Mouse (Mus musculus): ENCODE results near the gene Tmem79. TPM values are rescaled to one million over a fixed set of nuclear protein-coding genes. Genes with fewer than 3 reads are reported as not detected.
"Not testable (repeated sequence)": the region's sequence is repeated elsewhere in the genome, so short reads cannot be mapped to it uniquely, and the experiment has no call there.

Tmem79 gene
- polyA plus RNA-seq (2015; fragmentation: Nextera tagmentation; extraction: Ambion mirVana): 6.4 and 6.8 TPM in 2 replicates

DNA sequence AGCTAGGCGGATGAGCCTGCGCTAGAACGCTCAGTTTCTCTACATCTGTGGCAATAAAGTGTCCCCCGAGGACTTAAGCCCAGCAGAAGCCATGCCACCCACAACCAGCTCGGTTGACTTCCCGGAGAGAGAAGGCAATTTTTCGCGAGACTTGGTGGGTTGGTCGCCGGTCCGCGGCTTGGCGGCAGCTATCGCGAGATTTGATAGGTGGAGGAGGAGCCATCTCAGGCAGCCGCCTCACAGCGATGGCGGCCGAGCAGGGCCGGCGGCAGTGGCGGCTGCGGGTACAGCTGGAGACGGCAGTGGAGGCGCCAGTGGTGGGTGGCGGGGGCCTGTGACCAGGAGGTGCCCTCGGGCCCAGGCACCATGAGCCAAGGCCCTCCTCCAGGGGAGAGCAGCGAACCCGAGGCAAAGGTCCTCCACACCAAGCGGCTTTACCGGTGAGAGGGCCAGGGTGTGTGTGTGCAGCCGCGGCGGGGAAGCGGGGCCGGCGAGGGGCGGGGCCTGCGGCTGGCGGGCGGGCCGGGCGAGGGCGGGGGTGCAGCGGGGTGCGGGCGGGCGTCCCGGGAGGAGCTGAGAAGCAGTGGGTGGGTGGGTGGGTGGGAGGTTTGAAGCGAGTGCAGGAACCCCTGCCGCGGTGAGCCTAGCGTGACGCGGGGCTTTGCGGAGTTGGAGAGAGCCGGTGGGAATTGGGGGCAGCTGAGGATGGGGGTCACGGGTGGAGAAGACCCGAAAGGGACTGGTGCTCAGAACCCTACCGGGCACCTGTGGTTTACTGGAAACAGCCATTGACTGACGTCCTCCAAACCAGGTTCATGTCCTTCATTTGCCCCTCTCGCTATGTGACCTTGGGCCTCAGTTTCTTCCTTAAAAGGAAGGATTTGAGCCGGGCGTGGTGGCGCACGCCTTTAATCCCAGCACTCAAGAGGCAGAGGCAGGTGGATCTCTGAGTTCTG is at the start of gene Tmem79, which contains the start of gene Smg5:
Gene Tmem79, minus strand, starts transcription at position 91 of the 956 bp plus-strand sequence.
Gene Smg5, plus strand, starts transcription at position 203 of the 956 bp plus-strand sequence.
- peaks cover 5% of the 10 kb centered on the region for H3K36me3 ChIP-seq
- H3K4me3 ChIP-seq: peak within 1 kb of the TSS; percentile 76
- peaks cover 23% of the 10 kb centered on the region for H3K4me1 ChIP-seq
- H3K9me3 ChIP-seq: no peaks in the 10 kb centered on the region
- 3% methylated on average over 48 of the region's 66 CpGs for WGBS
- peak; percentile 94 for ATAC-seq (ENCODE audit: low FRiP score, low read depth)
- peak within 1 kb of the TSS; percentile 90 for H3K27ac ChIP-seq
- peak within 1 kb of the TSS; percentile 89 for H3K9ac ChIP-seq
- H3K4me2 ChIP-seq (replicated peaks): peak within 1 kb of the TSS; percentile 79
- no peaks in the 10 kb centered on the region for H3K27me3 ChIP-seq

DNA sequence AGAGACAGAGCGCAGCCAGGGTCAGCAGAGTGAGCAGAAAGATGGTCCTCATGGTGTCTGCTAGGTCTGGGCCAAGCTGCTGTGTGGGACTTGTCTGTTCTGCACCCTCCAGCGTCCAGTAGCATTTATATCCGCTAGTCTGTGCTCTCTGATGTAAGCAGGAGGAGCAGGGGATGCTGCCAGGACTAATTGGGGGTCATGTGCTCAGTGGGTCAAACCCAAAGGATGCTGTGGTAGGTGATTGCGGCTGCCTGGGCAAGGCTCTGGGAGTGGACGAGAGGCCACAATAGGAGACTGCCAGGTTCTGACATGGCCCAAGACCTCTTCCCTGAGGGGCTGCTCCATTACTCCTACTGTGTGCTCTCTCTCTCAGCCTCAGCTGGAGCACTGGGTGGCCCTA is 48.4 kb upstream of the Tmem79 start, which contains the start of gene Bglap:
Gene Bglap, minus strand, starts transcription at position 101 of the 400 bp plus-strand sequence.
- no peak for ATAC-seq (ENCODE audit: low FRiP score, low read depth)
- no peaks in the 10 kb centered on the region for H3K27me3 ChIP-seq
- no peak within 1 kb of the TSS for H3K4me3 ChIP-seq
- H3K4me1 ChIP-seq: no peaks in the 10 kb centered on the region; the same call in 1 of the 2 replicates
- whole genome bisulfite sequencing: 73% methylated on average over 5 of the region's 5 CpGs
- no peak within 1 kb of the TSS for H3K9ac ChIP-seq
- no peaks in the 10 kb centered on the region for H3K9me3 ChIP-seq
- H3K4me2 ChIP-seq (replicated peaks): no peak within 1 kb of the TSS
- H3K36me3 ChIP-seq: no peaks in the 10 kb centered on the region
- no peak within 1 kb of the TSS for H3K27ac ChIP-seq

DNA sequence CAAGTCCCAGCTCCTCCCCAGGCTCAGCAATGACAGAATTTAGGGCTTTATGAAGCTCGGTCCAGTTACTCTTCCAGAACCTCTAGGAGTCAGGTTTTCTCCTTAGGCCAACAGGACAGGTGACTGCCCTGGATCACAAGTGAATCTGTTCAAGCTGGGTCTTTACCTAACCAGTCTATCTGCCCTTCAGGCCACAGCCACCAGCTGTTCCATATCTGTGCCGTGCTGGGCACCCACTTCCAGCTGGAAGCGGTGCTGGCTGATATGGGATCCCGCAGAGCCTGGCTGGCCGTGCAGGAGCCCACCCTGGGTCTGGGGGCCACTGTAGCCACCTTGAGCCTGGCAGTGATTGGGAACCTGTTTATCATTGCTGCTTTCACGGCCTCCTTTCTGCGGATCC is 46.4 kb upstream of the Tmem79 start:
- H3K36me3 ChIP-seq; H3K27me3 ChIP-seq; H3K4me3 ChIP-seq; H3K27ac ChIP-seq; H3K9ac ChIP-seq; H3K9me3 ChIP-seq; H3K4me1 ChIP-seq; ATAC-seq (ENCODE audit: low FRiP score, low read depth): not testable (repeated sequence)
- H3K4me2 ChIP-seq (replicated peaks): peak overlapping the region; percentile 62
- 30% methylated on average over 1 of the region's 7 CpGs for WGBS

DNA sequence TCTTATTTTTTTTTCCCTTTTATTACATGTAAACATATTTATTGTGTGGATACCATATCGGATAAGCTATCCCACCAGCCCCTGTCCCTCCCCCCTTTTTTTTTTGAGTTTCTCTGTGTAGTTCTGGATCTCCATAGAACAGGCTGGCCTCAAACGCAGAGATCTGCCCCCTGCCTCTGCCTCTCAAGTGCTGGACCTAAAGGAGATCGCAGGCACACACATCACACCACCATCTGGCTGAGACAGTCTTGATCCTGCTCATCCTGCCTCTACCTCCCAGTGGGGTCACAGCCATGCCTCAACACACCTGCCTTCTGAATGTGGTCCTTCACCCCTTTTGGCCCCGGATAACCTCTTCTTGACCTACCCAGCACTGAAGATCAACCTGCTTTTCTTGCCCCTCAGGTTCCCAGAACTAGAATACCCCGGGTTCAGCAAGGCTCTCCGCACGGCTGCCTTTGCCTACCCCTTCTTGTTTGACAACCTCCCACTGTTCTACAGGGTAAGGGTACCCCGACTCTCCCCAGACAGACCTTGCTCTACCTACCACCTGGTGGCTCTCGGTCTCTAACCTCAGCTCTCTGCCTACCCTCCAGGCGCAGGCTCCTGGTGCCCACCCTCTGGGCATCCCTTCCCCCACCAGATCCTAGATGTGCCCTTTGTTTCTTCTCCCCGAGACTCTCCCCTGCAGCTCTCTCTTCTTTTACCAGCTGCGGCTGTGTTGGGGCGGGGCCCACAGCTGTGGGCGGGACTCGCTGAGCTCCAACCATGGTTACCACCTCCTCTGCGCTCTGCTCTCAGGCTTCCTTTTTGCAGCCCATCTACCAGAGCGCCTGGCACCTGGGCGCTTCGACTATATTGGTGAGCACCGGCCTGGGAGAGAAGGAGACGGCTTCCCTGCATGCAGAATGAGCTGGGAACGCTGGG is 45.7 kb upstream of the Tmem79 start:
- peak; percentile 88 for ATAC-seq (ENCODE audit: low FRiP score, low read depth)
- H3K4me3 ChIP-seq: peak overlapping the region; percentile 34
- WGBS: 9% methylated on average over 21 of the region's 22 CpGs
- peak overlapping the region; percentile 62 for H3K4me2 ChIP-seq (replicated peaks)
- not testable (repeated sequence) for H3K27me3 ChIP-seq, H3K4me1 ChIP-seq, H3K9me3 ChIP-seq, H3K36me3 ChIP-seq
- H3K27ac ChIP-seq: peak overlapping the region; percentile 48; the same call in 1 of the 2 replicates
- H3K9ac ChIP-seq: peak overlapping the region; percentile 20; the same call in 1 of the 2 replicates

DNA sequence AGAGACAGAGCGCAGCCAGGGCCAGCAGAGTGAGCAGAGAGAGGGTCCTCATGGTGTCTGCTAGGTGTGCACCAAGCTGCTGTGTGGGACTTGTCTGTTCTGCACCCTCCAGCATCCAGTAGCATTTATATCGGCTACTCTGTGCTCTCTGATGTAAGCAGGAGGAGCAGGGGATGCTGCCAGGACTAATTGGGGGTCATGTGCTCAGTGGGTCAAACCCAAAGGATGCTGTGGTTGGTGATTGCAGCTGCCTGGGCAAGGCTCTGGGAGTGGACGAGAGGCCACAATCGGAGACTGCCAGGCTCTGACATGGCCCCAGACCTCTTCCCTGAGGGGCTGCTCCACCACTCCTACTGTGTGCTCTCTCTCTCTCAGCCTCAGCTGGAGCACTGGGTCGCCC is 42.7 kb upstream of the Tmem79 start, which contains the start of gene Bglap2:
Gene Bglap2, minus strand, starts transcription at position 101 of the 400 bp plus-strand sequence.
- H3K36me3 ChIP-seq; H3K4me1 ChIP-seq; ATAC-seq (ENCODE audit: low FRiP score, low read depth); H3K4me3 ChIP-seq; H3K9me3 ChIP-seq; H3K27ac ChIP-seq; H3K4me2 ChIP-seq (replicated peaks); H3K27me3 ChIP-seq; H3K9ac ChIP-seq: not testable (repeated sequence)
- WGBS: 75% methylated on average over 5 of the region's 5 CpGs

DNA sequence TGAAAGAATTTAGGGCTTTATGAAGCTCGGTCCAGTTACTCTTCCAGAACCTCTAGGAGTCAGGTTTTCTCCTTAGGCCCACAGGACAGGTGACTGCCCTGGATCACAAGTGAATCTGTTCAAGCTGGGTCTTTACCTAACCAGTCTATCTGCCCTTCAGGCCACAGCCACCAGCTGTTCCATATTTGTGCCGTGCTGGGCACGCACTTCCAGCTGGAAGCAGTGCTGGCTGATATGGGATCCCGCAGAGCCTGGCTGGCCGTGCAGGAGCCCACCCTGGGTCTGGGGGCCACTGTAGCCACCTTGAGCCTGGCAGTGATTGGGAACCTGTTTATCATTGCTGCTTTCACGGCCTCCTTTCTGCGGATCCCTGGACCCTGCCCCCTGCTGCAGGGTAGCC is 40.7 kb upstream of the Tmem79 start:
- H3K27ac ChIP-seq: peak overlapping the region; percentile 15; the same call in 1 of the 2 replicates
- not testable (repeated sequence) for H3K27me3 ChIP-seq, H3K36me3 ChIP-seq, H3K9me3 ChIP-seq, H3K4me1 ChIP-seq
- peak overlapping the region; percentile 29 for H3K4me3 ChIP-seq
- peak; percentile 33; the same call in 1 of the 2 replicates for ATAC-seq (ENCODE audit: low FRiP score, low read depth)
- 23% methylated on average over 7 of the region's 7 CpGs for WGBS
- H3K9ac ChIP-seq: peak overlapping the region; percentile 32
- H3K4me2 ChIP-seq (replicated peaks): peak overlapping the region; percentile 61

DNA sequence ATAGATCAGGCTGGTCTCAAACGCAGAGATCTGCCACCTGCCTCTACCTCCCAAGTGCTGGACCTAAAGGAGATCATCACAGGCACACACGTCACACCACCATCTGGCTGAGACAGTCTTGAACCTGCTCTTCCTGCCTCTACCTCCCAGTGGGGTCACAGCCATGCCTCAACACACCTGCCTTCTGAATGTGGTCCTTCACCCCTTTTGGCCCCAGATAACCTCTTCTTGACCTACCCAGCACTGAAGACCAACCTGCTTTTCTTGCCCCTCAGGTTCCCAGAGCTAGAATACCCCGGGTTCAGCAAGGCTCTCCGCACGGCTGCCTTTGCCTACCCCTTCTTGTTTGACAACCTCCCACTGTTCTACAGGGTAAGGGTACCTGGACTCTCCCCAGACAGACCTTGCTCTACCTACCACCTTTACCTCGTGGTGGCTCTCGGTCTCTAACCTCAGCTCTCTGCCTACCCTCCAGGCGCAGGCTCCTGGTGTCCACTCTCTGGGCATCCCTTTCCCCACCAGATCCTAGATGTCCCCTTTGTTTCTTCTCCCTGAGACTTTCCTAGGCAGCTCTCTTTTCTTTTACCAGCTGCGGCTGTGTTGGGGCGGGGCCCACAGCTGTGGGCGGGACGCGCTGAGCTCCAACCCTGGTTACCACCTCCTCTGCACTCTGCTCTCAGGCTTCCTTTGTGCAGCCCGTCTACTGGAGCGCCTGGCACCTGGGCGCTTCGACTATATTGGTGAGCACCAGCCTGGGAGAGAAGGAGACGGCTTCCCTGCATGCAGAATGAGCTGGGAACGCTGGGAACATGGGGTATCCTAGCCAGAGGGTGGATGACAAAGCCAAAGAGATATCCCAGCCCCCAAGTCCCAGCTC is 40.0 kb upstream of the Tmem79 start:
- not testable (repeated sequence) for H3K4me1 ChIP-seq, H3K27me3 ChIP-seq, H3K9me3 ChIP-seq, H3K36me3 ChIP-seq
- peak overlapping the region; percentile 15; the same call in 1 of the 2 replicates for H3K27ac ChIP-seq
- H3K9ac ChIP-seq: peak overlapping the region; percentile 32
- H3K4me2 ChIP-seq (replicated peaks): peak overlapping the region; percentile 61
- peak; percentile 92 for ATAC-seq (ENCODE audit: low FRiP score, low read depth)
- WGBS: 16% methylated on average over 19 of the region's 19 CpGs
- H3K4me3 ChIP-seq: peak overlapping the region; percentile 29

DNA sequence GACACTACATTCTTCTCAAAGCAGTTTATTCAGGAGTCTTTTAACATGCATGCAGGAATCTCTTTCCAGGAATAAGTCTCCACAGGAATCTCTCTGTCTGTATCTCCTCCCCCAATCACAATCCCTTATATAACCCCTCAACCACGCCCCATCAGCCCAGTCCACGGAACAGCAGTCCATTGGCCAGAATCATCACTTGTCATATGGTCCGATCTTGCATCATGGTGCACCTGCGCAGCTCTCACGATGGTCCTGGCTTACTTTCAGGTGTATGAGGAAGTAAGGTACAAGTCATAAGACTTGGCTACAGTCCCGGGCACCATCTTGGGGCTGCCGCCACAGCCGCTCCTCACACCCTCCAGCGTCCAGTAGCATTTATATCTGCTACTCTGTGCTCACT is 36.7 kb upstream of the Tmem79 start, which contains the start of gene Bglap3:
Gene Bglap3, minus strand, starts transcription at position 101 of the 400 bp plus-strand sequence.
- not testable (repeated sequence) for H3K4me1 ChIP-seq; H3K4me2 ChIP-seq (replicated peaks); H3K4me3 ChIP-seq

DNA sequence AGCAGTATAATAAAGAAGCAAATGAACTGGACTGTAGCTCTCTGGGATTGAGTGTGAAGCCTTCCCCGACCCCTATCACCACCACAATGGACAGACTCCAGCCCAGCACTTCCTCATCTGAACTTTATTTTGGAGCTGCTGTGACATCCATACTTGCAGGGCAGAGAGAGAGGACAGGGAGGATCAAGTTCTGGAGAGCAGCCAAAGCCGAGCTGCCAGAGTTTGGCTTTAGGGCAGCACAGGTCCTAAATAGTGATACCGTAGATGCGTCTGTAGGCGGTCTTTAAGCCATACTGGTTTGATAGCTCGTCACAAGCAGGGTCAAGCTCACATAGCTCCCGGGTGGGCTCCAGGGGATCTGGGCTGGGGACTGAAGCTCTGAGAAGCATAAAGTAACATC is 32.6 kb upstream of the Tmem79 start:
- H3K4me2 ChIP-seq (replicated peaks); H3K9me3 ChIP-seq; H3K36me3 ChIP-seq; H3K27ac ChIP-seq; H3K9ac ChIP-seq; ATAC-seq (ENCODE audit: low FRiP score, low read depth); H3K4me1 ChIP-seq; H3K4me3 ChIP-seq: not testable (repeated sequence)
- WGBS: 84% methylated on average over 7 of the region's 7 CpGs
- H3K27me3 ChIP-seq: peaks cover 26% of the 10 kb centered on the region

More for the DNA sequence above, 36.7 kb upstream of the Tmem79 start, which contains the start of gene Bglap3:
- ATAC-seq (ENCODE audit: low FRiP score, low read depth); H3K27me3 ChIP-seq; H3K27ac ChIP-seq; H3K36me3 ChIP-seq; H3K9ac ChIP-seq; H3K9me3 ChIP-seq: not testable (repeated sequence)
- WGBS: 90% methylated on average over 9 of the region's 9 CpGs

DNA sequence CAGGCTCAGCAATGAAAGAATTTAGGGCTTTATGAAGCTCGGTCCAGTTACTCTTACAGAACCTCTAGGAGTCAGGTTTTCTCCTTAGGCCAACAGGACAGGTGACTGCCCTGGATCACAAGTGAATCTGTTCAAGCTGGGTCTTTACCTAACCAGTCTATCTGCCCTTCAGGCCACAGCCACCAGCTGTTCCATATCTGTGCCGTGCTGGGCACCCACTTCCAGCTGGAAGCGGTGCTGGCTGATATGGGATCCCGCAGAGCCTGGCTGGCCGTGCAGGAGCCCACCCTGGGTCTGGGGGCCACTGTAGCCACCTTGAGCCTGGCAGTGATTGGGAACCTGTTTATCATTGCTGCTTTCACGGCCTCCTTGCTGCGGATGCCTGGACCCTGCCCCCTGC is 31.6 kb upstream of the Tmem79 start:
- not testable (repeated sequence) for H3K36me3 ChIP-seq; H3K27ac ChIP-seq; H3K4me1 ChIP-seq; ATAC-seq (ENCODE audit: low FRiP score, low read depth); H3K9ac ChIP-seq; H3K9me3 ChIP-seq; H3K4me3 ChIP-seq
- H3K4me2 ChIP-seq (replicated peaks): peak overlapping the region; percentile 58
- peaks cover 26% of the 10 kb centered on the region for H3K27me3 ChIP-seq
- 50% methylated on average over 3 of the region's 7 CpGs for WGBS

All from limb, embryonic 13.5 days (tissue).